Mouse (Mus musculus) lung, postnatal 0 days (tissue): ENCODE data around the gene Oser1. TPM values are rescaled to one million over a fixed set of nuclear protein-coding genes. Genes with fewer than 3 reads are reported as not detected.
A peak's percentile ranks its signal among the peaks of the same experiment; 100 is the strongest.

Experiments used
- ATAC-seq: fragments of 200-750 bp; cut with Nextera tagmentation; 2 replicates; pipeline ENCODE4 v1.8.0; 2017; ENCODE audit warnings: moderate library complexity
- DNase-seq: peaks from one replicate; pipeline ENCODE4 v3.0.0-alpha.2; 2016; ENCODE audit warnings: low spot score
- H3K27ac ChIP-seq: fragments of 300-500 bp; sonication (generic); 2 replicates; pipeline ENCODE4 v1.5.1; 2014; ENCODE audit warnings: antibody characterized with exemption, mild to moderate bottlenecking, low read length, mixed read lengths
- H3K27me3 ChIP-seq: fragments of 300-500 bp; sonication (generic); replicated peaks from 2 replicates; pipeline ENCODE4 v1.6.1; 2014; ENCODE audit warnings: low read length, mixed read lengths; ENCODE audit not compliant: insufficient read depth
- H3K36me3 ChIP-seq: fragments of 300-500 bp; sonication (generic); 2 replicates; pipeline ENCODE4 v1.6.1; 2014; ENCODE audit warnings: low read length, mixed read lengths; ENCODE audit not compliant: insufficient read depth
- H3K4me1 ChIP-seq: fragments of 300-500 bp; sonication (generic); 2 replicates; pipeline ENCODE4 v1.6.1; 2014; ENCODE audit warnings: antibody characterized with exemption, low read depth, low read length, mixed read lengths; ENCODE audit not compliant: insufficient read depth
- H3K4me2 ChIP-seq: fragments of 300-500 bp; sonication (generic); replicated peaks from 2 replicates; pipeline ENCODE4 v1.6.1; 2014; ENCODE audit warnings: low read depth, mild to moderate bottlenecking, low read length, moderate library complexity, mixed read lengths
- H3K4me3 ChIP-seq: fragments of 300-500 bp; sonication (generic); 2 replicates; pipeline ENCODE4 v1.5.1; 2014; ENCODE audit warnings: low read depth, low read length
- H3K9ac ChIP-seq: fragments of 300-500 bp; sonication (generic); replicated peaks from 2 replicates; pipeline ENCODE4 v1.6.1; 2014; ENCODE audit warnings: low read depth, mild to moderate bottlenecking
- H3K9me3 ChIP-seq: fragments of 300-500 bp; sonication (generic); 2 replicates; pipeline ENCODE4 v1.6.1; 2016; ENCODE audit warnings: low read length, mixed read lengths
- CTCF ChIP-seq: IDR thresholded peaks from 2 replicates; pipeline ENCODE4 v1.5.1; 2016; ENCODE audit warnings: antibody characterized with exemption, mild to moderate bottlenecking
- EP300 ChIP-seq: IDR thresholded peaks from 2 replicates; pipeline ENCODE4 v1.6.1; 2016; ENCODE audit warnings: antibody characterized with exemption, mild to moderate bottlenecking, control low read depth
- WGBS: fragments of 180-500 bp; shearing (Covaris S2); extraction: QIAGEN DNeasy Blood & Tissue Kit; methylation state at CpG from one replicate; pipeline ENCODE4 v1.1.7; 2014; 5-methylcytosine and 5-hydroxymethylcytosine counted together
- polyA plus RNA-seq: library from polyadenylated mRNA; unstranded; fragments of >200 nt; fragmentation: Nextera tagmentation; extraction: Ambion mirVana; gene quantifications from 2 replicates; pipeline ENCODE4 v1.2.1, GENCODE M21; 2015

Gene Oser1
- polyA plus RNA-seq, 1 experiment from 2014 or later, result 74.6 TPM

GRCm38 (mm10) chr2:163399222-163399621 lies 25.3 kb downstream of the Oser1 start:
- Histone ChIP-seq H3K4me1 (no peaks in the 10 kb centered on the region), H3K27me3 (no peaks in the 10 kb centered on the region), H3K9me3 (no peaks in the 10 kb centered on the region), H3K9ac (no peak overlapping the region), H3K4me2 (no peak overlapping the region), H3K4me3 (no peak overlapping the region), H3K27ac (no peak overlapping the region), H3K36me3 (no peaks in the 10 kb centered on the region)
- WGBS, result 58% methylated on average over 8 of the region's 8 CpGs
- no peak for TF ChIP-seq CTCF
- ATAC-seq, result no peak
- no peak for DNase-seq

- no peak overlapping the region for H3K4me2 ChIP-seq
- no peaks in the 10 kb centered on the region for H3K4me1 ChIP-seq
- TF ChIP-seq EP300, result no peak
- TF ChIP-seq CTCF, result no peak
- ATAC-seq, result no peak
- DNase-seq, result no peak
- no peaks in the 10 kb centered on the region for H3K27me3 ChIP-seq
- H3K36me3 ChIP-seq, result no peaks in the 10 kb centered on the region
- 0 out of 2 replicates have a peak overlapping the region, but pooled peaks have one; percentile 57 for H3K27ac ChIP-seq
- H3K9ac ChIP-seq, result no peak overlapping the region
- no peak overlapping the region for H3K4me3 ChIP-seq
- H3K9me3 ChIP-seq, result no peaks in the 10 kb centered on the region
- WGBS, result 65% methylated on average over 4 of the region's 4 CpGs
Observed at GRCm38 (mm10) chr2:163398770-163399169, 25.7 kb downstream of the Oser1 start.

- H3K27ac ChIP-seq, result peak within 1 kb of the TSS; percentile 57; the same call in 1 of the 2 replicates
- no peaks in the 10 kb centered on the region for H3K4me1 ChIP-seq
Observed at GRCm38 (mm10) chr2:163397905-163398304, 26.6 kb downstream of the Oser1 start, which contains the start of gene Jph2. Gene Jph2 (minus strand): TSS chr2:163397993.

DNA sequence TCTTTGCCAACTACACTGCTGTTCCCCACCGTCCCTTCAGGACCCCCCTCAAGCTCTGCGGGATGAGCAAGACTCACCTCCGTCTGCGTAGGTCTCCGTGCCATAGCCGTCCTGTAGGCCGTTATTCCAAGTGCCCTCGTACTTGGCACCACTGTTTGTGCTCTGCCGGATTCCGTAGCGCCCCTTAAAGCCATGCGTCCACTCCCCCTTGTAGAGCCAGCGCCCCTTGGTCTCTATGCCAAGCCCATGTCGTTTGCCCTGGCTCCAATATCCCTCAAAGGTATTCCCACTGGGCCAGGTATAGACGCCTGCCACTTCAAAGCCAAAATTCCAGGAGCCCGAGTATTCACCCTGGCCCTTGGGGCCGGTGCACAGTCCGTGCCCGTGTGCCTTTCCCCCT lies 27.4 kb downstream of the Oser1 start:
- TF ChIP-seq EP300 (no peak), CTCF (no peak)
- DNase-seq (no peak), ATAC-seq (0 out of 2 replicates have a peak, but pooled peaks have one; percentile 5)
- no peaks in the 10 kb centered on the region for H3K36me3 ChIP-seq
- H3K27ac ChIP-seq, result no peak overlapping the region
- WGBS, result 78% methylated on average over 19 of the region's 19 CpGs
- no peaks in the 10 kb centered on the region for H3K9me3 ChIP-seq
- H3K4me3 ChIP-seq, result peak overlapping the region; percentile 30
- H3K4me1 ChIP-seq, result no peaks in the 10 kb centered on the region
- H3K9ac ChIP-seq, result 0 out of 2 replicates have a peak overlapping the region, but pooled peaks have one; percentile 38
- H3K4me2 ChIP-seq, result peak overlapping the region; percentile 49
- H3K27me3 ChIP-seq, result no peaks in the 10 kb centered on the region

More at GRCm38 (mm10) chr2:163397905-163398304, 26.6 kb downstream of the Oser1 start, which contains the start of gene Jph2:
- TF ChIP-seq EP300 (no peak), CTCF (peak; percentile 7; the same call in 1 of the 2 replicates)
- Histone ChIP-seq H3K4me3 (peak within 1 kb of the TSS; percentile 30), H3K9me3 (no peaks in the 10 kb centered on the region), H3K4me2 (peak within 1 kb of the TSS; percentile 49), H3K27me3 (no peaks in the 10 kb centered on the region), H3K9ac (0 out of 2 replicates have a peak within 1 kb of the TSS, but pooled peaks have one; percentile 38), H3K36me3 (no peaks in the 10 kb centered on the region)
- ATAC-seq (peak; percentile 89), DNase-seq (peak; percentile 80)
- WGBS, result 8% methylated on average over 10 of the region's 10 CpGs

GRCm38 (mm10) chr2:163394977-163395376 lies 29.5 kb downstream of the Oser1 start:
- Histone ChIP-seq H3K27ac (no peak overlapping the region), H3K4me3 (no peak overlapping the region), H3K36me3 (no peaks in the 10 kb centered on the region), H3K4me1 (no peaks in the 10 kb centered on the region), H3K9ac (no peak overlapping the region), H3K4me2 (peak overlapping the region; percentile 19; the same call in 1 of the 2 replicates), H3K9me3 (no peaks in the 10 kb centered on the region), H3K27me3 (no peaks in the 10 kb centered on the region)
- WGBS, result 60% methylated on average over 6 of the region's 6 CpGs
- ATAC-seq, result no peak
- no peak for TF ChIP-seq EP300
- TF ChIP-seq CTCF, result no peak
- no peak for DNase-seq

DNA sequence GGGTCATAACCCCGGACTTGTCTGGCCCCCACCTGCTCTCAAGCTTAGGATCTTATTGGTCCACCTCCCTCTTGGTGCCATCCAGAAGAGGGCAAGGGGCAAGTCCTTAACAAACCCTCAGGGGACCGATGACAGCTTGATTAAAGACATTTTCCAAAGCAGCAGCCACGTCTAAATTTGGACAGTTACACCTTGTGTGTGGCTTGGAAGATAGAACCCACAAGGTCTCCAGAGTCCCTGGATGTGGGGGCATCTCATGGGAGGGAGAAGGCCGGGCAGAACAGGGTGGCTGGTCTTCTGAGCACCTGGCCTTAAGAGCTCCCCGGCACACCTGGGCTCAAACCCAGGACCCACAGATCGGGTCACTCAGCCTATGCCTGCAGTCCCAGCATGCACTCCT lies 30.5 kb downstream of the Oser1 start:
- TF ChIP-seq CTCF (no peak), EP300 (no peak)
- Histone ChIP-seq H3K27ac (no peak overlapping the region), H3K4me2 (no peak overlapping the region), H3K36me3 (no peaks in the 10 kb centered on the region), H3K27me3 (no peaks in the 10 kb centered on the region), H3K4me1 (no peaks in the 10 kb centered on the region), H3K9me3 (no peaks in the 10 kb centered on the region), H3K4me3 (no peak overlapping the region), H3K9ac (no peak overlapping the region)
- 51% methylated on average over 6 of the region's 6 CpGs for WGBS
- ATAC-seq (no peak), DNase-seq (no peak)
